Comparison of ENCODE assay signal across 8 mouse cellular contexts in the genomic region with DNA sequence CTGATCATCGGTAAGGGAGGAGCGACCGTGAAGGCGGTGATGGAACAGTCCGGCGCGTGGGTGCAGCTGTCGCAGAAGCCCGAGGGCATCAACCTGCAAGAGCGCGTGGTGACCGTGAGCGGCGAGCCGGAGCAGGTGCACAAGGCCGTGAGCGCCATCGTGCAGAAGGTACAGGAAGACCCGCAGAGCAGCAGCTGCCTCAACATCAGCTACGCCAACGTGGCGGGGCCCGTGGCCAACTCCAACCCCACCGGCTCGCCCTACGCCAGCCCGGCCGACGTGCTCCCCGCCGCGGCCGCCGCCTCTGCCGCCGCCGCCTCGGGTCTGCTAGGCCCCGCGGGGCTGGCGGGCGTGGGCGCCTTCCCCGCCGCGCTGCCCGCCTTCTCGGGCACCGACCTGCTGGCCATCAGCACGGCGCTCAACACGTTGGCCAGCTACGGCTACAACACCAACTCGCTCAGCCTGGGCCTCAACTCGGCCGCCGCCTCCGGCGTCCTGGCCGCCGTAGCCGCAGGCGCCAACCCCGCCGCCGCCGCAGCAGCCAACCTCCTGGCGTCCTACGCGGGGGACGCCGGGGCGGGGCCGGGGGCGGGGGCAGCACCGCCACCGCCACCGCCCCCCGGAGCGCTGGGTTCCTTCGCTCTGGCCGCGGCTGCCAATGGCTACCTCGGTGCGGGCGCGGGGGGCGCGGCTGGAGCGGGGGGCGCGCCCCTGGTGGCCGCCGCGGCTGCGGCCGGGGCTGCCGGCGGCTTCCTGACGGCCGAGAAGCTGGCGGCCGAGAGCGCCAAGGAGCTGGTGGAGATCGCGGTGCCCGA. TPM values are rescaled to one million over a fixed set of nuclear protein-coding genes. Genes with fewer than 3 reads are reported as not detected.
A peak's percentile ranks its signal among the peaks of the same experiment; 100 is the strongest.
DNase-seq lines count a peak whose midpoint lies in the region; ATAC-seq and TF ChIP-seq lines count a peak whose summit lies in the region.

No protein-coding gene starts in this region.

- H3K4me3 ChIP-seq in E14TG2a.4 (replicated peaks; ENCODE audit: low read length), result peak overlapping the region; percentile 80
- H3K4me3 ChIP-seq in embryonic facial prominence, embryonic 14.5 days (ENCODE audit: low read depth, low read length), result peak overlapping the region; percentile 66
- H3K4me3 ChIP-seq in heart, embryonic 15.5 days, result peak overlapping the region; percentile 63
- H3K4me3 ChIP-seq in kidney, embryonic 16.5 days (ENCODE audit: low read length), result peak overlapping the region; percentile 68
- H3K4me3 ChIP-seq in liver, embryonic 16.5 days (ENCODE audit: low read depth, low read length), result peak overlapping the region; percentile 57
- H3K4me3 ChIP-seq in neural tube, embryonic 14.5 days (ENCODE audit: low read depth, low read length), result peak overlapping the region; percentile 24

- H3K9me3 ChIP-seq in E14TG2a.4 (ENCODE audit: low read length), result no peaks in the 10 kb centered on the region
- H3K9me3 ChIP-seq in embryonic facial prominence, embryonic 14.5 days (ENCODE audit: control insufficient read depth, low read length), result no peaks in the 10 kb centered on the region
- no peaks in the 10 kb centered on the region for H3K9me3 ChIP-seq in heart, embryonic 15.5 days (replicated peaks)
- H3K9me3 ChIP-seq in kidney, embryonic 16.5 days (ENCODE audit: low read length), result no peaks in the 10 kb centered on the region
- no peaks in the 10 kb centered on the region for H3K9me3 ChIP-seq in liver, embryonic 16.5 days (replicated peaks; ENCODE audit: control insufficient read depth, low read length)
- H3K9me3 ChIP-seq in neural tube, embryonic 14.5 days (ENCODE audit: control insufficient read depth, low read length), result no peaks in the 10 kb centered on the region

- peak overlapping the region; percentile 69 for H3K9ac ChIP-seq in embryonic facial prominence, embryonic 14.5 days (ENCODE audit: low read depth, low read length)
- H3K9ac ChIP-seq in heart, embryonic 15.5 days, result peak overlapping the region; percentile 60
- peak overlapping the region; percentile 70 for H3K9ac ChIP-seq in kidney, embryonic 16.5 days (replicated peaks; ENCODE audit: low read length)
- peak overlapping the region; percentile 24; the same call in 1 of the 2 replicates for H3K9ac ChIP-seq in liver, embryonic 16.5 days (ENCODE audit: low read depth, low read length)
- H3K9ac ChIP-seq in neural tube, embryonic 14.5 days (replicated peaks; ENCODE audit: low read depth, low read length), result peak overlapping the region; percentile 44

- H3K4me1 ChIP-seq in E14TG2a.4 (replicated peaks; ENCODE audit: low read depth, low read length), result peaks cover 33% of the 10 kb centered on the region
- peaks cover 8% of the 10 kb centered on the region; the same call in 1 of the 2 replicates for H3K4me1 ChIP-seq in embryonic facial prominence, embryonic 14.5 days (ENCODE audit: control insufficient read depth, insufficient read depth, low read length)
- H3K4me1 ChIP-seq in heart, embryonic 15.5 days (replicated peaks), result peaks cover 25% of the 10 kb centered on the region
- peaks cover 17% of the 10 kb centered on the region for H3K4me1 ChIP-seq in kidney, embryonic 16.5 days (ENCODE audit: insufficient read depth, low read length)
- no peaks in the 10 kb centered on the region; the same call in none of the 2 replicates for H3K4me1 ChIP-seq in liver, embryonic 16.5 days (ENCODE audit: control insufficient read depth, low read depth, low read length)
- H3K4me1 ChIP-seq in neural tube, embryonic 14.5 days (ENCODE audit: control insufficient read depth, insufficient read depth, low read length), result peaks cover 23% of the 10 kb centered on the region

- H3K4me2 ChIP-seq in embryonic facial prominence, embryonic 14.5 days (ENCODE audit: low read depth, low read length), result peak overlapping the region; percentile 97
- peak overlapping the region; percentile 98 for H3K4me2 ChIP-seq in heart, embryonic 15.5 days
- H3K4me2 ChIP-seq in kidney, embryonic 16.5 days (replicated peaks; ENCODE audit: low read depth, low read length), result peak overlapping the region; percentile 98
- H3K4me2 ChIP-seq in liver, embryonic 16.5 days (ENCODE audit: low read depth, low read length), result peak overlapping the region; percentile 67
- peak overlapping the region; percentile 49 for H3K4me2 ChIP-seq in neural tube, embryonic 14.5 days (ENCODE audit: low read depth, low read length)

- no peak for TF ChIP-seq CTCF in E14TG2a.4 (conservative IDR thresholded peaks at IDR 0.05; ENCODE audit: low read length)

- H3K27me3 ChIP-seq in E14TG2a.4 (ENCODE audit: insufficient read depth, low read length), result peaks cover 86% of the 10 kb centered on the region
- peaks cover 70% of the 10 kb centered on the region for H3K27me3 ChIP-seq in embryonic facial prominence, embryonic 14.5 days (replicated peaks; ENCODE audit: control insufficient read depth, insufficient read depth, low read length)
- H3K27me3 ChIP-seq in heart, embryonic 15.5 days, result peaks cover 55% of the 10 kb centered on the region
- H3K27me3 ChIP-seq in kidney, embryonic 16.5 days (ENCODE audit: insufficient read depth, low read length), result peaks cover 54% of the 10 kb centered on the region
- peaks cover 66% of the 10 kb centered on the region for H3K27me3 ChIP-seq in liver, embryonic 16.5 days (ENCODE audit: control insufficient read depth, insufficient read depth, low read depth, low read length)
- H3K27me3 ChIP-seq in neural tube, embryonic 14.5 days (ENCODE audit: control insufficient read depth, insufficient read depth, low read length), result no peaks in the 10 kb centered on the region

- 1% methylated on average over 21 of the region's 107 CpGs for WGBS in embryonic facial prominence, embryonic 14.5 days
- WGBS in heart, embryonic 15.5 days, result under 1% methylated on average over 103 of the region's 107 CpGs
- WGBS in kidney, embryonic 16.5 days, result under 1% methylated on average over 86 of the region's 107 CpGs
- under 1% methylated on average over 86 of the region's 107 CpGs for WGBS in liver, embryonic 16.5 days (ENCODE audit: insufficient replicate concordance)
- WGBS in neural tube, embryonic 14.5 days, result under 1% methylated on average over 79 of the region's 107 CpGs

- H3K27ac ChIP-seq in embryonic facial prominence, embryonic 14.5 days (replicated peaks; ENCODE audit: low read depth, low read length), result no peak overlapping the region
- peak overlapping the region; percentile 48 for H3K27ac ChIP-seq in heart, embryonic 15.5 days
- 0 out of 2 replicates have a peak overlapping the region, but pooled peaks have one; percentile 25 for H3K27ac ChIP-seq in kidney, embryonic 16.5 days (ENCODE audit: low read length)
- H3K27ac ChIP-seq in liver, embryonic 16.5 days (ENCODE audit: low read length), result no peak overlapping the region
- peak overlapping the region; percentile 69 for H3K27ac ChIP-seq in neural tube, embryonic 14.5 days (ENCODE audit: low read depth, low read length)

- peak; percentile 86 for ATAC-seq in embryonic facial prominence, embryonic 14.5 days (ENCODE audit: low read depth)
- peak; percentile 82 for ATAC-seq in heart, embryonic 15.5 days (replicated peaks; ENCODE audit: insufficient number of reproducible peaks, insufficient read depth, low FRiP score, low read depth)
- peak; percentile 89 for ATAC-seq in kidney, embryonic 16.5 days (ENCODE audit: low FRiP score, low TSS enrichment)
- peak; percentile 84 for ATAC-seq in liver, embryonic 16.5 days (ENCODE audit: low read depth)
- peak; percentile 57 for ATAC-seq in neural tube, embryonic 14.5 days (ENCODE audit: low read depth)

- DNase-seq in adrenal gland, postnatal 25 days, result peak; percentile 82
- DNase-seq in embryonic facial prominence, embryonic 14.5 days (ENCODE audit: low spot score), result peak; percentile 57
- peak; percentile 57 for DNase-seq in urinary bladder, postnatal 14 days (ENCODE audit: low spot score)

- no peaks in the 10 kb centered on the region for H3K36me3 ChIP-seq in E14TG2a.4 (ENCODE audit: insufficient read depth, low read length)
- H3K36me3 ChIP-seq in embryonic facial prominence, embryonic 14.5 days (ENCODE audit: control insufficient read depth, insufficient read depth, low read length), result no peaks in the 10 kb centered on the region
- no peaks in the 10 kb centered on the region for H3K36me3 ChIP-seq in heart, embryonic 15.5 days
- H3K36me3 ChIP-seq in kidney, embryonic 16.5 days (ENCODE audit: insufficient read depth, low read length), result no peaks in the 10 kb centered on the region
- no peaks in the 10 kb centered on the region for H3K36me3 ChIP-seq in liver, embryonic 16.5 days (ENCODE audit: control insufficient read depth, insufficient read depth)
- H3K36me3 ChIP-seq in neural tube, embryonic 14.5 days (ENCODE audit: control insufficient read depth, insufficient read depth, low read length), result peaks cover 23% of the 10 kb centered on the region

RNA-seq across cellular contexts. Expression of a gene that starts 29.4 kb away (rescaled TPM):
- not detected in 2 replicates for total RNA-seq in adrenal gland, postnatal 25 days (2021)
- not detected in 2 replicates for polyA plus RNA-seq in embryonic facial prominence, embryonic 14.5 days (2014; fragmentation: Nextera tagmentation; extraction: Ambion mirVana)
- polyA plus RNA-seq in heart, embryonic 15.5 days (2015; fragmentation: Nextera tagmentation; extraction: Ambion mirVana), result not detected in 2 replicates
- not detected in 2 replicates for polyA plus RNA-seq in kidney, embryonic 16.5 days (2015; fragmentation: Nextera tagmentation; extraction: Ambion mirVana)
- polyA plus RNA-seq in liver, embryonic 16.5 days (2015; fragmentation: Nextera tagmentation; extraction: Ambion mirVana), result not detected in 2 replicates
- 0.84 and 1.1 TPM in 2 replicates for polyA plus RNA-seq in neural tube, embryonic 14.5 days (2014; fragmentation: Nextera tagmentation; extraction: Ambion mirVana)

RNA-seq across cellular contexts. Expression of a gene that starts 32.1 kb away (rescaled TPM):
- total RNA-seq in adrenal gland, postnatal 25 days (2021), result 4.9 and 6.2 TPM in 2 replicates
- polyA plus RNA-seq in embryonic facial prominence, embryonic 14.5 days (2014; fragmentation: Nextera tagmentation; extraction: Ambion mirVana), result 0.79 and 0.81 TPM in 2 replicates
- polyA plus RNA-seq in heart, embryonic 15.5 days (2015; fragmentation: Nextera tagmentation; extraction: Ambion mirVana), result 0.53 and 0.79 TPM in 2 replicates
- polyA plus RNA-seq in kidney, embryonic 16.5 days (2015; fragmentation: Nextera tagmentation; extraction: Ambion mirVana), result 0.67 and 0.77 TPM in 2 replicates
- polyA plus RNA-seq in liver, embryonic 16.5 days (2015; fragmentation: Nextera tagmentation; extraction: Ambion mirVana), result 0.06 and 0.09 TPM in 2 replicates
- polyA plus RNA-seq in neural tube, embryonic 14.5 days (2014; fragmentation: Nextera tagmentation; extraction: Ambion mirVana), result 17.1 and 18.4 TPM in 2 replicates

RNA-seq across cellular contexts. Expression of a gene that starts 33.3 kb away (rescaled TPM):
- total RNA-seq in adrenal gland, postnatal 25 days (2021), result 10.9 and 13.0 TPM in 2 replicates
- polyA plus RNA-seq in embryonic facial prominence, embryonic 14.5 days (2014; fragmentation: Nextera tagmentation; extraction: Ambion mirVana), result 4.0 and 4.2 TPM in 2 replicates
- 2.2 and 2.3 TPM in 2 replicates for polyA plus RNA-seq in heart, embryonic 15.5 days (2015; fragmentation: Nextera tagmentation; extraction: Ambion mirVana)
- 3.3 and 4.0 TPM in 2 replicates for polyA plus RNA-seq in kidney, embryonic 16.5 days (2015; fragmentation: Nextera tagmentation; extraction: Ambion mirVana)
- polyA plus RNA-seq in liver, embryonic 16.5 days (2015; fragmentation: Nextera tagmentation; extraction: Ambion mirVana), result 0.12 and 0.48 TPM in 2 replicates
- polyA plus RNA-seq in neural tube, embryonic 14.5 days (2014; fragmentation: Nextera tagmentation; extraction: Ambion mirVana), result 6.0 and 6.9 TPM in 2 replicates

RNA-seq across cellular contexts. Expression of a gene that starts 46.1 kb away (rescaled TPM):
- total RNA-seq in adrenal gland, postnatal 25 days (2021), result 45.8 and 48.3 TPM in 2 replicates
- polyA plus RNA-seq in embryonic facial prominence, embryonic 14.5 days (2014; fragmentation: Nextera tagmentation; extraction: Ambion mirVana), result 26.6 and 27.4 TPM in 2 replicates
- polyA plus RNA-seq in heart, embryonic 15.5 days (2015; fragmentation: Nextera tagmentation; extraction: Ambion mirVana), result 11.5 and 17.6 TPM in 2 replicates
- polyA plus RNA-seq in kidney, embryonic 16.5 days (2015; fragmentation: Nextera tagmentation; extraction: Ambion mirVana), result 21.4 and 23.5 TPM in 2 replicates
- polyA plus RNA-seq in liver, embryonic 16.5 days (2015; fragmentation: Nextera tagmentation; extraction: Ambion mirVana), result 6.4 and 6.6 TPM in 2 replicates
- 29.7 and 30.3 TPM in 2 replicates for polyA plus RNA-seq in neural tube, embryonic 14.5 days (2014; fragmentation: Nextera tagmentation; extraction: Ambion mirVana)

RNA-seq across cellular contexts. Expression of a gene that starts 47.6 kb away (rescaled TPM):
- 16.5 and 20.8 TPM in 2 replicates for total RNA-seq in adrenal gland, postnatal 25 days (2021)
- polyA plus RNA-seq in embryonic facial prominence, embryonic 14.5 days (2014; fragmentation: Nextera tagmentation; extraction: Ambion mirVana), result 19.4 and 22.5 TPM in 2 replicates
- 20.6 and 26.8 TPM in 2 replicates for polyA plus RNA-seq in heart, embryonic 15.5 days (2015; fragmentation: Nextera tagmentation; extraction: Ambion mirVana)
- 30.8 and 31.7 TPM in 2 replicates for polyA plus RNA-seq in kidney, embryonic 16.5 days (2015; fragmentation: Nextera tagmentation; extraction: Ambion mirVana)
- 7.9 and 8.4 TPM in 2 replicates for polyA plus RNA-seq in liver, embryonic 16.5 days (2015; fragmentation: Nextera tagmentation; extraction: Ambion mirVana)
- polyA plus RNA-seq in neural tube, embryonic 14.5 days (2014; fragmentation: Nextera tagmentation; extraction: Ambion mirVana), result 17.6 and 20.2 TPM in 2 replicates

Comparison
In these comparisons a context has a peak if more than half of its experiments do, and no peak if none do; other contexts are left out.
1. H3K4me3 ChIP-seq: peak in every context shown above with its lines; median percentile 80 in E14TG2a.4; 68 in kidney, embryonic 16.5 days; 66 in embryonic facial prominence, embryonic 14.5 days; 63 in heart, embryonic 15.5 days; 57 in liver, embryonic 16.5 days; 24 in neural tube, embryonic 14.5 days.
2. H3K27ac ChIP-seq: peak in heart, embryonic 15.5 days (single experiment), kidney, embryonic 16.5 days (single experiment) and neural tube, embryonic 14.5 days (single experiment); none in embryonic facial prominence, embryonic 14.5 days (single experiment) and liver, embryonic 16.5 days (single experiment).
3. Peak in every context shown above with its lines, with median percentiles within 50 percentile points of each other: DNase-seq, ATAC-seq, H3K4me2 ChIP-seq and H3K9ac ChIP-seq.